Mouse (Mus musculus): ENCODE measurements at regions not wholly inside any gene's neighbourhood (a gene's known extent, or its start where the extent isn't known, plus 50 kb on each side); places are given as distances from the start of the nearest gene placed in this dataset.

- no peak for TF ChIP-seq CTCF (IDR thresholded peaks at IDR 0.05; ENCODE audit: control insufficient read depth, insufficient read depth, insufficient read length)
- TF ChIP-seq USF1 (IDR thresholded peaks at IDR 0.05; ENCODE audit: low read depth): no peak
- no peak for TF ChIP-seq CEBPB (IDR thresholded peaks at IDR 0.05; ENCODE audit: low read depth)
- no peak for TF ChIP-seq MAX (IDR thresholded peaks at IDR 0.05)
- no peak for TF ChIP-seq FOSL1 (IDR thresholded peaks at IDR 0.05; ENCODE audit: insufficient read depth, low read length, poor library complexity, severe bottlenecking)
These were observed 548.5 kb upstream of the Id4 start for GRCm38 (mm10) chr13:47712507-47712906.

Measured in C2C12 (cell line).